Mouse (Mus musculus): Measurements from ENCODE around the gene Clec12a. TPM values are rescaled to one million over a fixed set of nuclear protein-coding genes. Genes with fewer than 3 reads are reported as not detected.

Gene Clec12a
- polyA plus RNA-seq, 1 experiment from 2014 or later: 0.34 TPM

Other genes with a start within 250 kb of the Clec12a start
- not detected in 2 replicates for gene Clec2e, start 241.8 kb upstream of the Clec12a start, polyA plus RNA-seq (2016; fragmentation: Nextera tagmentation; extraction: Ambion mirVana)
- not detected in 2 replicates for gene Clec2d, start 162.1 kb upstream of the Clec12a start, polyA plus RNA-seq (2016; fragmentation: Nextera tagmentation; extraction: Ambion mirVana)
- not detected in 2 replicates for gene Cd69, start 67.3 kb upstream of the Clec12a start, polyA plus RNA-seq (2016; fragmentation: Nextera tagmentation; extraction: Ambion mirVana)
- not detected in 2 replicates for gene 4922502D21Rik, start 10.9 kb upstream of the Clec12a start, polyA plus RNA-seq (2016; fragmentation: Nextera tagmentation; extraction: Ambion mirVana)
- gene Clec12b, start 43.2 kb downstream of the Clec12a start, polyA plus RNA-seq (2016; fragmentation: Nextera tagmentation; extraction: Ambion mirVana): 0.19 TPM in 1 of 2 replicates, not detected in the other
- gene Clec1b, start 54.6 kb downstream of the Clec12a start, polyA plus RNA-seq (2016; fragmentation: Nextera tagmentation; extraction: Ambion mirVana): 7.4 and 8.2 TPM in 2 replicates
- gene Clec9a, start 66.2 kb downstream of the Clec12a start, polyA plus RNA-seq (2016; fragmentation: Nextera tagmentation; extraction: Ambion mirVana): 0.34 and 0.65 TPM in 2 replicates
- gene Clec1a, start 109.3 kb downstream of the Clec12a start, polyA plus RNA-seq (2016; fragmentation: Nextera tagmentation; extraction: Ambion mirVana): 2.8 TPM in 2 replicates
- gene Olr1, start 164.5 kb downstream of the Clec12a start, polyA plus RNA-seq (2016; fragmentation: Nextera tagmentation; extraction: Ambion mirVana): 0.05 TPM in 1 of 2 replicates, not detected in the other
- gene Tmem52b, start 169.9 kb downstream of the Clec12a start, polyA plus RNA-seq (2016; fragmentation: Nextera tagmentation; extraction: Ambion mirVana): not detected in 2 replicates
- gene Gabarapl1, start 190.5 kb downstream of the Clec12a start, polyA plus RNA-seq (2016; fragmentation: Nextera tagmentation; extraction: Ambion mirVana): 115 and 119 TPM in 2 replicates
- not detected in 2 replicates for gene Klre1, start 235.2 kb downstream of the Clec12a start, polyA plus RNA-seq (2016; fragmentation: Nextera tagmentation; extraction: Ambion mirVana)
- gene Klrd1, start 249.1 kb downstream of the Clec12a start, polyA plus RNA-seq (2016; fragmentation: Nextera tagmentation; extraction: Ambion mirVana): not detected in 2 replicates